Mouse (Mus musculus) megakaryocyte, adult 5-6 weeks (primary cell): Measurements from ENCODE around the gene Atp8b4. TPM values are rescaled to one million over a fixed set of nuclear protein-coding genes. Genes with fewer than 3 reads are reported as not detected.
A peak's percentile ranks its signal among the peaks of the same experiment; 100 is the strongest.

Experiments
- ATAC-seq: 2 replicates; pipeline ENCODE4 v1.8.0; 2016; ENCODE audit warnings: mild to moderate bottlenecking, inconsistent platforms; ENCODE audit not compliant: poor library complexity, severe bottlenecking
- total RNA-seq, 2 experiments: library from RNA; stranded (forward) in 1 of 2; stranded (reverse) in 1 of 2; fragments of 153-499, 151-499 nt in 1 of 2; fragments of 221-1000, 200-1000 nt in 1 of 2; gene quantifications; 2 replicates each; pipeline versions ENCODE4 v1.2.3 to v1.2.4; 2015 to 2017

Atp8b4 gene
- total RNA-seq, 2 experiments from 2014 or later = 108 to 127 TPM

- no peak for ATAC-seq
These were observed 136.4 kb downstream of the Atp8b4 start for GRCm38 (mm10) chr2:126363745-126364725.

GRCm38 (mm10) chr2:126363050-126363744 is 137.3 kb downstream of the Atp8b4 start:
- peak; percentile 87 for ATAC-seq

GRCm38 (mm10) chr2:126361131-126361810 is 139.2 kb downstream of the Atp8b4 start:
- ATAC-seq = no peak

- ATAC-seq = no peak
These were observed 139.8 kb downstream of the Atp8b4 start for GRCm38 (mm10) chr2:126360688-126361087.

GRCm38 (mm10) chr2:126359965-126360364 is 140.5 kb downstream of the Atp8b4 start:
- ATAC-seq = no peak

- no peak for ATAC-seq
These were observed 141.2 kb downstream of the Atp8b4 start for GRCm38 (mm10) chr2:126359278-126359677.

GRCm38 (mm10) chr2:126358741-126359140 is 141.7 kb downstream of the Atp8b4 start:
- ATAC-seq = no peak

GRCm38 (mm10) chr2:126355259-126355658 is 145.2 kb downstream of the Atp8b4 start:
- ATAC-seq = no peak

GRCm38 (mm10) chr2:126351811-126352210 is 148.7 kb downstream of the Atp8b4 start:
- ATAC-seq = no peak

GRCm38 (mm10) chr2:126343026-126343593 is 157.4 kb downstream of the Atp8b4 start:
- no peak for ATAC-seq

- ATAC-seq = no peak
These were observed 159.0 kb downstream of the Atp8b4 start for GRCm38 (mm10) chr2:126341521-126341920.

- ATAC-seq = no peak
These were observed 160.3 kb downstream of the Atp8b4 start for GRCm38 (mm10) chr2:126340201-126340600.

- ATAC-seq = no peak
These were observed 161.0 kb downstream of the Atp8b4 start for GRCm38 (mm10) chr2:126339516-126339915.

- peak; percentile 87 for ATAC-seq
These were observed 163.3 kb downstream of the Atp8b4 start for GRCm38 (mm10) chr2:126337143-126337542.

- ATAC-seq = no peak
These were observed 168.7 kb downstream of the Atp8b4 start for GRCm38 (mm10) chr2:126331794-126332193.

GRCm38 (mm10) chr2:126323206-126323605 is 177.3 kb downstream of the Atp8b4 start:
- ATAC-seq = no peak

- ATAC-seq = no peak
These were observed 177.8 kb downstream of the Atp8b4 start for GRCm38 (mm10) chr2:126322631-126323031.

GRCm38 (mm10) chr2:126318071-126318470 is 182.4 kb downstream of the Atp8b4 start:
- ATAC-seq = no peak

- ATAC-seq = no peak
These were observed 183.5 kb downstream of the Atp8b4 start for GRCm38 (mm10) chr2:126316942-126317341.

- ATAC-seq = no peak
These were observed 184.1 kb downstream of the Atp8b4 start for GRCm38 (mm10) chr2:126316346-126316745.

- no peak for ATAC-seq
These were observed 189.4 kb downstream of the Atp8b4 start for GRCm38 (mm10) chr2:126311056-126311455.
